Mouse (Mus musculus): ENCODE measurements around the gene Dcxr. TPM values are rescaled to one million over a fixed set of nuclear protein-coding genes. Genes with fewer than 3 reads are reported as not detected.

The Dcxr gene
- polyA plus RNA-seq, 1 experiment = 127 TPM

DNA sequence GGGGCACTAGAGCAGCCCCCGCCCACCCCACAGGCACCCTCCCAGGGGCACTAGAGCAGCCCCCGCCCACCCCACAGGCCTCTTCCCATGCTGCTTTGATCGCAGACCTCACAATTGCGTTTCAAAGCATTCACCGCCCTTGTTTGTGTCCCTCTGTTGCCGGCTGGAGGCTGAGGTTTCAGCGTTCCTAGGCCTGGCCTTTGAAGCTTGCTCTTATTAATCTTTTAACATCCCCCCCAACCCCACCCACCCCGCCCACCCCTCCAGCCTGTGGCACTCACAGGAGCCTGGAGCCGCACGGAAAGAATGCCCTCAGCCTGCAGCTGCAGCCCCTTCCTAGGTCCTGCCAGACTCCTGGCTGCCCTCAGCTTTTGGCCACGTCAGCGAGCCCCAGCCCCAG is 19.9 kb downstream of the Dcxr start:
- no peak overlapping the region for H3K4me3 ChIP-seq (ENCODE audit: low read depth, low read length)
- H3K4me1 ChIP-seq (ENCODE audit: control insufficient read depth, insufficient read depth, insufficient read length, low read length) = peaks cover 18% of the 10 kb centered on the region
- 71% methylated on average over 12 of the region's 12 CpGs for WGBS
- no peak overlapping the region for H3K27ac ChIP-seq (ENCODE audit: insufficient read depth, low read depth, low read length)
- no peaks in the 10 kb centered on the region for H3K27me3 ChIP-seq (ENCODE audit: control insufficient read depth, insufficient read depth, low read length)
- TF ChIP-seq CTCF (IDR thresholded peaks at IDR 0.05; ENCODE audit: extremely low read depth, insufficient read length, insufficient replicate concordance, low read depth, low read length) (no peak), POLR2A (IDR thresholded peaks at IDR 0.05; ENCODE audit: low read depth, low read length) (no peak)
- H3K36me3 ChIP-seq (ENCODE audit: control insufficient read depth, insufficient read depth, low read length) = peaks cover 16% of the 10 kb centered on the region

DNA sequence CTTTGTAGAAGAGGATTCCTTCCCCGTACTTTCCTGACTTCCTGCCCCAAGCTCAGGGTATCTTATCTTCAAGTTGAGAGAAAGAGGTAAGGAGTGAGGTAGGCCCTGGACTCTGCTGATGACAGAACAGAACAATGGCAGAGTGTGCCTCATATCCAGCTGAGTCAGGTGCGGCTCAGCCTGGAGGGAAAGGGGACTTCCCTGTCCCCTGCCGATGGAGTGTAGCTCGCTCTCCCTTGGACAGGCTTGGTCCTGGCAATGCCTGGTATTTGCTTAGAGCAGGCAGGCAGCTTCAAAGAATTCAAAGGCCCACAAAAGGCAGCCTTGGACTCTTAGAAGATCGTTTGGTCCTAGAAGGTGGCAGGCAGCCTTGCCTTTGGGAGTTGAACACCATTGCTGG is 21.0 kb downstream of the Dcxr start:
- H3K36me3 ChIP-seq (ENCODE audit: control insufficient read depth, insufficient read depth, low read length) = peaks cover 24% of the 10 kb centered on the region
- WGBS = 73% methylated on average over 5 of the region's 5 CpGs

DNA sequence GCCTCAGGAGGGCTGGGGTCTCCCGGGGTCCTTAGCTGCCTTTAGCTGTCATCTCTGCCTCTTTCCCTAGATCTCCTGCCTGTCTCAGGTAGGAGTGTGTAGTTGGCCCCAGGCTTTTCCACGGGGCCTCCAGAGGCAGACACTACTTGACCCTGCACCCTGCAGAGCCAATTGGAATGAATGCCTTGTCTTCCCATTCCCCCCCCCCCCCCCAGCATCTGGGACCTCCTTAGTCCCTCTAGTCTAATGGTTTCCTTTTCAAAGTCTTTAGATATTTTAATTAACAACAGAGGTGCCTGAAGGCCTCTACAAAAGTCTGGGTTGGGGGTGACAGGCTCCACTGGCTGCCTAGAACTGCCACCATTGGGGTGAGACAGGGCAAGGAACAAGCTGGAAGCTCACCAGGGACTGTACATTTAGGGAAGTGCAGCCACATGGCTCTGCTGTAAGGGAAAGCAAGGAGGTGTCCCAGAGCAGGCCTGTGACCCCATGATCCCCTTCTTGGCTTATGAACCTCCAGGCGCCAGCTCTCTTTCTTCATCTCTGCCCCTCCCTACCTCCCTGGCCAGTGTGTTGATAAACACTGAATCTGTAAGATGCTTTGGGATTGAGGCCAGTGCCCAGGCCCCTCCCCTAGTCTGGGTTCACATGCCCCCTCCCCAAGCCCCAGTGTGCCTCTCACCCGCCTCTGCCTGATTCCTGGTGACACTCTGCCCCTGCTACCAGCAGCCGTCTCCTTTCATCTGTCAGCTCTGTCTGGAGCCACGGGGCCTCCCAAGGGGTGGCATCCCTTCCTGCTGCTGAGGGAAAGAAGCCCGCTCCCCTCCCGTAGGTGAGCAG is 22.4 kb downstream of the Dcxr start:
- peaks cover 21% of the 10 kb centered on the region for H3K36me3 ChIP-seq (ENCODE audit: control insufficient read depth, insufficient read depth, low read length)
- 76% methylated on average over 8 of the region's 8 CpGs for WGBS
- no peak overlapping the region for H3K4me3 ChIP-seq (ENCODE audit: low read depth, low read length)
- no peak for TF ChIP-seq POLR2A (IDR thresholded peaks at IDR 0.05; ENCODE audit: low read depth, low read length)
- no peak for TF ChIP-seq CTCF (IDR thresholded peaks at IDR 0.05; ENCODE audit: extremely low read depth, insufficient read length, insufficient replicate concordance, low read depth, low read length)
- H3K4me1 ChIP-seq (ENCODE audit: control insufficient read depth, insufficient read depth, insufficient read length, low read length) = peaks cover 14% of the 10 kb centered on the region
- no peaks in the 10 kb centered on the region for H3K27me3 ChIP-seq (ENCODE audit: control insufficient read depth, insufficient read depth, low read length)
- H3K27ac ChIP-seq (ENCODE audit: insufficient read depth, low read depth, low read length) = no peak overlapping the region

More for the DNA sequence above, 21.0 kb downstream of the Dcxr start:
- peaks cover 18% of the 10 kb centered on the region for H3K4me1 ChIP-seq (ENCODE audit: control insufficient read depth, insufficient read depth, insufficient read length, low read length)
- H3K27ac ChIP-seq (ENCODE audit: insufficient read depth, low read depth, low read length) = no peak overlapping the region
- no peak for TF ChIP-seq POLR2A (IDR thresholded peaks at IDR 0.05; ENCODE audit: low read depth, low read length)
- TF ChIP-seq CTCF (IDR thresholded peaks at IDR 0.05; ENCODE audit: extremely low read depth, insufficient read length, insufficient replicate concordance, low read depth, low read length) = no peak
- H3K4me3 ChIP-seq (ENCODE audit: low read depth, low read length) = no peak overlapping the region
- H3K27me3 ChIP-seq (ENCODE audit: control insufficient read depth, insufficient read depth, low read length) = no peaks in the 10 kb centered on the region

DNA sequence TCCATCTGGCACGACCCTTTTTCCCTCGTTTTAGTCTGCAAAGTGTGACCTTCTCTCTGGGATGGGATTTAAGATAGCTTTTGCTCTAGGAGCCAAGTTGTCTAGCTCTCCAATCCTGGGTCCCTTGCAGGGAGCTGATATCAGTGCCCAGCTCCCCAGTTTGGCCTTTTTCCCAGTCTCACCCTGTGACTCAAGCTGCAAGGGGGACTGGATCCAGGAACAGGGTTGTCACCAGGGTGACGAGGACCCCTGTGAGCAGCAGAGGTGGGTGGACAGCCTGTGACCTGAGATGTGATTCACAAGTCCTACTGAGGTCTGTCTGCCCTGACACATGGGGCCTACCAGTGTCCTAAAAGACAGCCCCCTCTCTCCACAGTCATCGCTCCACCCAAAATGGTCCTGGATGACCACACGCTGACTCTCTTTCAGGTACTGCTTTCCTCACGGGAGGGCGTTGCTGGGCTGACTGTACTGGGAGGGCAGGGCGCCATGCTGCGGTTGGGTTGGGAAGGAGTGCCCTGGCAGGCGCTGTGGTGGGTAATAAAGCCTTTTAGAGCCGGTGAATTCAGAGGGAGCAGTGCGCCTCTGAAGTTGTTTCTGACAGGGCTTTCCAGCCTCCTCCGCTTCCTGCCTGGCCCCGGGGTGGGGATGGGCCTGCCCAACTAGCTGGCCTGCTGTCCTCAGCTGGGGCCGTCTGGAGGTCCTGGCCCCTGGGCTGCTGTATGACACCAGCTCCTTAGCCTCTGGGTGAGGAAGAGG is 23.2 kb downstream of the Dcxr start:
- 52% methylated on average over 15 of the region's 15 CpGs for WGBS
- peaks cover 27% of the 10 kb centered on the region for H3K36me3 ChIP-seq (ENCODE audit: control insufficient read depth, insufficient read depth, low read length)
- H3K4me3 ChIP-seq (ENCODE audit: low read depth, low read length) = no peak overlapping the region
- no peaks in the 10 kb centered on the region for H3K27me3 ChIP-seq (ENCODE audit: control insufficient read depth, insufficient read depth, low read length)
- TF ChIP-seq POLR2A (IDR thresholded peaks at IDR 0.05; ENCODE audit: low read depth, low read length) (no peak), CTCF (IDR thresholded peaks at IDR 0.05; ENCODE audit: extremely low read depth, insufficient read length, insufficient replicate concordance, low read depth, low read length) (no peak)
- no peak overlapping the region for H3K27ac ChIP-seq (ENCODE audit: insufficient read depth, low read depth, low read length)
- peaks cover 10% of the 10 kb centered on the region for H3K4me1 ChIP-seq (ENCODE audit: control insufficient read depth, insufficient read depth, insufficient read length, low read length)

DNA sequence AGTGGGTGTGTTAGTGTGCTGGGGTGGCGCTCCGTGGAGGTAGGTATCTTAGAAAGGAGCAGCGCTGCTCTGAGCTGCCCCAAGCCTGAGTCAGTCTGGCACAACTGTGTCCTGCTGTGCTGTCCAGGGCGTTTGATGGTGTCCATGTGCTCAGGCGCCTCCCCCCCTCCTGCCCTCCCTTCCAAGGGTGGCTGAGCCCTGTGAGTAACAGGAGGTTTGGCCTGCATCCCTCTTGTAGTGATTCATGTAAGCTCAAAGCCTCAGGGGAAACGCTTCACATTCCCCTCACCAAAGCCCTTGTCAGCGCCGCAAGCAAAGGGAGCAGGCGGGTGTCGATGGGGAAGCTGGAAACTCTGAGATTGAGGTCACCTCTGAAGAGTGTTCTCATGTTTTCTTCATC is 29.3 kb downstream of the Dcxr start:
- H3K27ac ChIP-seq (ENCODE audit: insufficient read depth, low read depth, low read length) = no peak overlapping the region
- H3K36me3 ChIP-seq (ENCODE audit: control insufficient read depth, insufficient read depth, low read length) = peaks cover 33% of the 10 kb centered on the region
- H3K4me1 ChIP-seq (ENCODE audit: control insufficient read depth, insufficient read depth, insufficient read length, low read length) = peaks cover 12% of the 10 kb centered on the region; the same call in 1 of the 2 replicates
- 90% methylated on average over 10 of the region's 10 CpGs for WGBS
- TF ChIP-seq CTCF (IDR thresholded peaks at IDR 0.05; ENCODE audit: extremely low read depth, insufficient read length, insufficient replicate concordance, low read depth, low read length) (no peak), POLR2A (IDR thresholded peaks at IDR 0.05; ENCODE audit: low read depth, low read length) (no peak)
- no peak overlapping the region for H3K4me3 ChIP-seq (ENCODE audit: low read depth, low read length)
- no peaks in the 10 kb centered on the region for H3K27me3 ChIP-seq (ENCODE audit: control insufficient read depth, insufficient read depth, low read length)

DNA sequence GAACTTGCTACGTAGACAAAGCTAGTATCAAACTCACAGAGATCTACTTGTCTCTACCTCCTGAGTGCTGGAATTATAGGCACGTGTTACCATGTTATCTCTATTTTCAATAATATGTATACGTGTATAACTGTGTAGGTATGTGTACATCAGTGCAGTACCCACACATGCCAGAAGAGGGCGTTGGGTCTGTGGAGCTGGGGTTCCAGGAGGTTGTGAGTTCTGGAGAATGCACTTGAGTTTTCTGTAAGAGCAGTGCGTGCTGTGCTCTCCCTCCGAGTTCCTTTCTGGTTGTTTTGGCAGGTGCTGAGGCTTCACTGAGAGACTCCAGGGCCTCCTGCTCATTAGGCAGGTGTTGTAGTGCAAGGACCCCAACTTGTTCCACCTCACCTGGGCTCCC is 30.5 kb downstream of the Dcxr start:
- no peak for TF ChIP-seq POLR2A (IDR thresholded peaks at IDR 0.05; ENCODE audit: low read depth, low read length)
- peak; percentile 42; the same call in 1 of the 2 replicates for TF ChIP-seq CTCF (IDR thresholded peaks at IDR 0.05; ENCODE audit: extremely low read depth, insufficient read length, insufficient replicate concordance, low read depth, low read length)
- Histone ChIP-seq H3K27me3 (ENCODE audit: control insufficient read depth, insufficient read depth, low read length) (no peaks in the 10 kb centered on the region), H3K4me1 (ENCODE audit: control insufficient read depth, insufficient read depth, insufficient read length, low read length) (peaks cover 16% of the 10 kb centered on the region; the same call in 1 of the 2 replicates), H3K36me3 (ENCODE audit: control insufficient read depth, insufficient read depth, low read length) (peaks cover 25% of the 10 kb centered on the region), H3K27ac (ENCODE audit: insufficient read depth, low read depth, low read length) (no peak overlapping the region), H3K4me3 (ENCODE audit: low read depth, low read length) (no peak overlapping the region)
- 93% methylated on average over 6 of the region's 6 CpGs for WGBS

DNA sequence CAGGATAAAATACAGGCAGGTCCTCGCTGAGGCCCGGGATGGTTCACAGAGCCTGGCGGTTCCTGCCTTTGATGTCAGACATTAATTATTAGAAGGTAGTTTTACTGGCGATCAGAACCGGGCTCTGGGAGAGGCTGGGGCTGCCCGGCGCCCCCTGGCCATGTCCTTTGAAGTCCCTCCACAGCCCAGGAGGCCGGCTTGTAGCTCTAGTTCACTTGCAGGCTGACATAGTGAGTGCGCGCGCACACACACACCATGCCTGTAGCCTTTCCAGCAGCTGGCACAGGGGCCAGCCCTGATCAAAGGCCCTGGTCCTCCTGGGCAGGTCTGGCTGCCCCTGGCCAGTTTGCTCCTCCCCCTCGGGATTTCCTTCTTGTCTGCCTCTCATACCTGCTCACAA is 31.4 kb downstream of the Dcxr start:
- H3K4me1 ChIP-seq (ENCODE audit: control insufficient read depth, insufficient read depth, insufficient read length, low read length) = peaks cover 16% of the 10 kb centered on the region; the same call in 1 of the 2 replicates
- TF ChIP-seq POLR2A (IDR thresholded peaks at IDR 0.05; ENCODE audit: low read depth, low read length) (no peak), CTCF (IDR thresholded peaks at IDR 0.05; ENCODE audit: extremely low read depth, insufficient read length, insufficient replicate concordance, low read depth, low read length) (no peak)
- H3K27me3 ChIP-seq (ENCODE audit: control insufficient read depth, insufficient read depth, low read length) = no peaks in the 10 kb centered on the region
- peaks cover 24% of the 10 kb centered on the region for H3K36me3 ChIP-seq (ENCODE audit: control insufficient read depth, insufficient read depth, low read length)
- 74% methylated on average over 12 of the region's 12 CpGs for WGBS
- no peak overlapping the region for H3K27ac ChIP-seq (ENCODE audit: insufficient read depth, low read depth, low read length)
- no peak overlapping the region for H3K4me3 ChIP-seq (ENCODE audit: low read depth, low read length)
